Comparison of ENCODE assay signal across 17 mouse cellular contexts in genomic region chr11:11865128-11865527, GRCm38 (mm10). TPM values are rescaled to one million over a fixed set of nuclear protein-coding genes. Genes with fewer than 3 reads are reported as not detected.
DNase-seq lines count a peak whose midpoint lies in the region; ATAC-seq and TF ChIP-seq lines count a peak whose summit lies in the region.
"Had no signal": no experiment of that assay in that cellular context is flagged by ENCODE, and none has a peak within 500 bp of the region (broad histone marks: within the 10 kb centered on the region; RNA-seq: fewer than 3 reads in every experiment).

No protein-coding gene starts in this region.

- no peak overlapping the region for H3K9ac ChIP-seq in intestine, embryonic 14.5 days (ENCODE audit: low read length)
- H3K9ac ChIP-seq in intestine, postnatal 0 days (ENCODE audit: low read depth, low read length), result no peak overlapping the region
- no peak overlapping the region for H3K9ac ChIP-seq in embryonic facial prominence, embryonic 15.5 days
- H3K9ac ChIP-seq in limb, embryonic 15.5 days, result no peak overlapping the region
- H3K9ac ChIP-seq: forebrain, postnatal 0 days; heart, embryonic 12.5 days; hindbrain, embryonic 15.5 days had no signal

- H3K27ac ChIP-seq in intestine, embryonic 14.5 days (ENCODE audit: low read depth), result peak overlapping the region; percentile 84
- H3K27ac ChIP-seq in intestine, postnatal 0 days (ENCODE audit: low read depth, low read length), result no peak overlapping the region
- peak overlapping the region; percentile 76 for H3K27ac ChIP-seq in embryonic facial prominence, embryonic 15.5 days (replicated peaks)
- peak overlapping the region; percentile 87 for H3K27ac ChIP-seq in limb, embryonic 15.5 days
- H3K27ac ChIP-seq: hindbrain, embryonic 15.5 days had no signal

- TF ChIP-seq CTCF in intestine, postnatal 0 days (IDR thresholded peaks at IDR 0.05; ENCODE audit: low read depth), result no peak

- peak; percentile 49 to 81 for DNase-seq in gastrocnemius, postnatal 4 days (ENCODE audit: low spot score in 2 of 2)
- no peak for DNase-seq in gastrocnemius, postnatal 36 days
- peak; percentile 48 for DNase-seq in intestine, embryonic 14.5 days (ENCODE audit: low spot score)
- DNase-seq in ovary, postnatal 14 days (ENCODE audit: low spot score), result no peak
- DNase-seq in adipocyte (ENCODE audit: low spot score), result no peak
- DNase-seq: cerebellum, postnatal 10 days; forebrain, postnatal 0 days; gastrocnemius, adult 2 months; kidney, adult 2 months; kidney, postnatal 36 days; layer of hippocampus, adult 9-11 months; lung, postnatal 36 days had no signal

- intact Hi-C loops in gastrocnemius, postnatal 36 days (cut with DNase I), result no loop called here

- H3K27me3 ChIP-seq in intestine, embryonic 14.5 days (replicated peaks; ENCODE audit: control insufficient read depth, insufficient read depth, low read length), result no peaks in the 10 kb centered on the region
- no peaks in the 10 kb centered on the region for H3K27me3 ChIP-seq in intestine, postnatal 0 days (replicated peaks; ENCODE audit: control insufficient read depth, insufficient read depth, low read length)
- no peaks in the 10 kb centered on the region for H3K27me3 ChIP-seq in embryonic facial prominence, embryonic 15.5 days
- H3K27me3 ChIP-seq in limb, embryonic 15.5 days, result no peaks in the 10 kb centered on the region
- H3K27me3 ChIP-seq: heart, embryonic 12.5 days; hindbrain, embryonic 15.5 days had no signal

- H3K36me3 ChIP-seq in intestine, embryonic 14.5 days (ENCODE audit: control insufficient read depth, insufficient read depth, low read length), result no peaks in the 10 kb centered on the region
- no peaks in the 10 kb centered on the region; the same call in 1 of the 2 replicates for H3K36me3 ChIP-seq in intestine, postnatal 0 days (ENCODE audit: control insufficient read depth, insufficient read depth)
- no peaks in the 10 kb centered on the region for H3K36me3 ChIP-seq in embryonic facial prominence, embryonic 15.5 days
- no peaks in the 10 kb centered on the region for H3K36me3 ChIP-seq in limb, embryonic 15.5 days
- H3K36me3 ChIP-seq: heart, embryonic 12.5 days; hindbrain, embryonic 15.5 days had no signal

- no peaks in the 10 kb centered on the region for H3K9me3 ChIP-seq in intestine, embryonic 14.5 days (ENCODE audit: control insufficient read depth, low read length)
- H3K9me3 ChIP-seq in intestine, postnatal 0 days (ENCODE audit: control insufficient read depth), result no peaks in the 10 kb centered on the region
- no peaks in the 10 kb centered on the region for H3K9me3 ChIP-seq in embryonic facial prominence, embryonic 15.5 days (replicated peaks)
- H3K9me3 ChIP-seq in limb, embryonic 15.5 days, result no peaks in the 10 kb centered on the region
- H3K9me3 ChIP-seq: heart, embryonic 12.5 days; hindbrain, embryonic 15.5 days had no signal

- WGBS in intestine, embryonic 14.5 days, result 55% methylated on average over 2 of the region's 2 CpGs
- 71% methylated on average over 2 of the region's 2 CpGs for WGBS in intestine, postnatal 0 days
- WGBS in embryonic facial prominence, embryonic 15.5 days, result 70% methylated on average over 2 of the region's 2 CpGs
- 48% methylated on average over 2 of the region's 2 CpGs for WGBS in limb, embryonic 15.5 days

- no peak overlapping the region for H3K4me2 ChIP-seq in intestine, embryonic 14.5 days (ENCODE audit: low read length)
- no peak overlapping the region for H3K4me2 ChIP-seq in intestine, postnatal 0 days (replicated peaks; ENCODE audit: low read depth)
- no peak overlapping the region for H3K4me2 ChIP-seq in embryonic facial prominence, embryonic 15.5 days (replicated peaks)
- no peak overlapping the region for H3K4me2 ChIP-seq in limb, embryonic 15.5 days
- H3K4me2 ChIP-seq: heart, embryonic 12.5 days; hindbrain, embryonic 15.5 days had no signal

- ATAC-seq in intestine, embryonic 14.5 days (replicated peaks; ENCODE audit: low FRiP score, low TSS enrichment, low read depth), result peak; percentile 76
- ATAC-seq in intestine, postnatal 0 days, result no peak
- ATAC-seq in embryonic facial prominence, embryonic 15.5 days (ENCODE audit: insufficient number of reproducible peaks, low FRiP score, low TSS enrichment, low read depth), result peak; percentile 85
- ATAC-seq in limb, embryonic 15.5 days (ENCODE audit: insufficient number of reproducible peaks, low FRiP score, low TSS enrichment, low read depth), result peak; percentile 81
- ATAC-seq: forebrain, postnatal 0 days had no signal

- no peak overlapping the region for H3K4me3 ChIP-seq in intestine, embryonic 14.5 days (ENCODE audit: low read depth, low read length)
- no peak overlapping the region for H3K4me3 ChIP-seq in intestine, postnatal 0 days (ENCODE audit: low read depth, low read length)
- H3K4me3 ChIP-seq in embryonic facial prominence, embryonic 15.5 days (replicated peaks), result no peak overlapping the region
- no peak overlapping the region for H3K4me3 ChIP-seq in limb, embryonic 15.5 days
- H3K4me3 ChIP-seq: gastrocnemius, adult 2 months; heart, embryonic 12.5 days; hindbrain, embryonic 15.5 days had no signal

- peaks cover 27% of the 10 kb centered on the region; the same call in 1 of the 2 replicates for H3K4me1 ChIP-seq in intestine, embryonic 14.5 days (replicated peaks; ENCODE audit: control insufficient read depth, insufficient read depth, low read length)
- H3K4me1 ChIP-seq in intestine, postnatal 0 days (replicated peaks; ENCODE audit: control insufficient read depth, insufficient read depth, low read length), result no peaks in the 10 kb centered on the region
- peaks cover 11% of the 10 kb centered on the region for H3K4me1 ChIP-seq in embryonic facial prominence, embryonic 15.5 days
- peaks cover 26% of the 10 kb centered on the region for H3K4me1 ChIP-seq in limb, embryonic 15.5 days

RNA-seq across cellular contexts. Expression of gene Ddc, which starts 32.8 kb away (rescaled TPM):
- total RNA-seq in gastrocnemius, postnatal 4 days (2021), result 10 to 100 TPM; 60.0 to 67.4 TPM
- total RNA-seq in gastrocnemius, postnatal 36 days (2021), result under 1 TPM; 0.66 to 0.86 TPM
- 34.8 and 37.3 TPM in 2 replicates for polyA plus RNA-seq in intestine, embryonic 14.5 days (2014; fragmentation: Nextera tagmentation; extraction: Ambion mirVana)
- 19.2 and 20.9 TPM in 2 replicates for polyA plus RNA-seq in intestine, postnatal 0 days (2015; fragmentation: Nextera tagmentation; extraction: Ambion mirVana)
- polyA plus RNA-seq in embryonic facial prominence, embryonic 15.5 days (2015; fragmentation: Nextera tagmentation; extraction: Ambion mirVana), result 20.7 and 24.2 TPM in 2 replicates
- 17.6 and 35.9 TPM in 2 replicates for polyA plus RNA-seq in limb, embryonic 15.5 days (2015; fragmentation: Nextera tagmentation; extraction: Ambion mirVana)

RNA-seq across cellular contexts. Expression of gene Fignl1, which starts 56.4 kb away (rescaled TPM):
- 10 to 100 TPM; 10.3 to 12.1 TPM for total RNA-seq in gastrocnemius, postnatal 4 days (2021)
- under 1 TPM; 0.30 to 0.36 TPM for total RNA-seq in gastrocnemius, postnatal 36 days (2021)
- polyA plus RNA-seq in intestine, embryonic 14.5 days (2014; fragmentation: Nextera tagmentation; extraction: Ambion mirVana), result 61.7 and 63.7 TPM in 2 replicates
- 8.1 and 8.3 TPM in 2 replicates for polyA plus RNA-seq in intestine, postnatal 0 days (2015; fragmentation: Nextera tagmentation; extraction: Ambion mirVana)
- 43.1 and 45.2 TPM in 2 replicates for polyA plus RNA-seq in embryonic facial prominence, embryonic 15.5 days (2015; fragmentation: Nextera tagmentation; extraction: Ambion mirVana)
- polyA plus RNA-seq in limb, embryonic 15.5 days (2015; fragmentation: Nextera tagmentation; extraction: Ambion mirVana), result 41.8 and 43.2 TPM in 2 replicates

Comparison
In these comparisons a context has a peak if more than half of its experiments do, and no peak if none do; other contexts are left out.
1. DNase-seq: peak in gastrocnemius, postnatal 4 days (2 of 2) and intestine, embryonic 14.5 days (single experiment); none in gastrocnemius, postnatal 36 days (0 of 2), ovary, postnatal 14 days (single experiment) and adipocyte (single experiment).